Mouse (Mus musculus): Measurements from ENCODE around the gene Fadd.

Fadd gene

DNA sequence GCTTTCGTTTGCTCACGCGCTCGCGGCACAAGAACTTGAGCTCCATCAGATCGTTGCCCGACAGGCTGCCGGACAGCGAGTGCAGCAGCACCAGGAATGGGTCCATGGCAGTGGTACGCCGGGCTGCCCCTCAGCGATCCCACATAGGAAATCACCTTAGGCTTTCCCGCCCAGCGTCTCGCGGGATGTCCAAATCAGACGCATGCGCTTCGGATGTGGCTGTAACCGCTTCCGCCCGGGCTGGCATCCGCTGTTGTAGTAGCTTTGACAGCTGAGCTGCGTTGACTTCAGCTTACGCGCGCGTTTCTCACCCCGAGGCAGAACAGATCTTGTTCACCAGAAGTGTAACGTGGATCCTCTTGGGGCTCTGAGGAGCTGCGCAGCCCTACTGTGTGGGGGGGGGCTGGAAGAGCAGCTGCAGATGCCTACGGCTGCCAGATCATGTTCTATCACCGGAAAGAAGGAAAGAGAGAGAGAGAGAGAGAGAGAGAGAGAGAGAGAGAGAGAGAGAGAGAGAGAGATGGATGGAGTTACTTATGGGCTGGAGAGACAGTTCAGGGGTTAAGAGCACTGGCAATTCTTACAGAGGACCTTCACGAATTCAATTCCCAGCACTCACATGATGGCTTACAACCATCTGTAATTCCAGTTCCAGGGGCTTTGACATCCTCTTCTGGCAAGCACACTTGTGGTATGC lies at the start of gene Fadd:
TSS of gene Fadd (minus strand) at position 180 of the 697 bp plus-strand sequence.
- DNase-seq: peak; percentile 94 to 95

DNA sequence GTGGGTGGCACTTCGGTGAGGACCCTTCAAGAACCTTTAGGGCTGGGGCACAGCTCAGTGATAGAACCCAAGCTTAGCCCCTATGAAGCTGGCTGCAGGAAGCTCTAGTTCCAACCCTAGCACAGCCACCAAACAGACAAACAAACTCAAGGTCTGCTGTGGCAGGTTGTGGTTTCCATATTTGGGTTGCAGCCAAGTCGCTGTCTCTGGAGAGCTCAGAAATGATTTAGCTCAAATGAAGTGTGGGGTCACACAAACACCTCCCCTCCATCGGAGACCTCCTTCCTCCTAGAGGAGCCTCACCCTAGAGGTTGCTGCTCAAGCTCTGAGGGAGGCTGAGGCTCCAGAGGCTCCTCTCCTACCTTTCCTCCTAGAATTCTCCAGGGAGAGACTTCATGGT lies 48.4 kb upstream of the Fadd start:
- DNase-seq: no peak

DNA sequence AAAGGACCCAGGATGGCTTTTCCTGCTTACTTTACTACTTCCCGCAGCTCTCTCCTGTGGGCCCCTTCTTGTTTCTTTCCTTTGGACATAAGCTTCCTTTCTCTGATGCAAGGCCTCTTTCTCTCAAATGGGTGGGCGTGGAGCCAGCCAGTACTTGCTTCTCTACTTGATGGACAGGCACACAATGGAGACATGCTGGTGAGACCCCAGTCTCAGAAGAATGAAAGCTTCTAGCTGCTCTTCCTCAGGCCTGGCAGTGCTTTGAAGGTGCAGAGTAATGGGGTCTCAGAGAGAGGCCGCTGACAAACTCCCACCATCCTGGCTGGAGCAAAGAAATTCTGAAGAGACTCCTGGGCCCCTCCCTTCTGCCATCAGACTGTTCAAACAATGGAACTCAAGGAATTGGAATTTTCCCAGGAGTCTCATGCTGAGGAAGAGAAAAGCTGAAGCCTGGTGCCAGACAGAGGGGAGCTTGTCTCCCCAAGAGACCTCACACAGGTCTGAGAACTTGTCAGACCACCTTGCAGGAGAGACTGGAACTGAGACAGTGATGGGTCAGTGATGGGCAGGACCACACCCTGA lies 46.2 kb upstream of the Fadd start:
- no peak for DNase-seq

DNA sequence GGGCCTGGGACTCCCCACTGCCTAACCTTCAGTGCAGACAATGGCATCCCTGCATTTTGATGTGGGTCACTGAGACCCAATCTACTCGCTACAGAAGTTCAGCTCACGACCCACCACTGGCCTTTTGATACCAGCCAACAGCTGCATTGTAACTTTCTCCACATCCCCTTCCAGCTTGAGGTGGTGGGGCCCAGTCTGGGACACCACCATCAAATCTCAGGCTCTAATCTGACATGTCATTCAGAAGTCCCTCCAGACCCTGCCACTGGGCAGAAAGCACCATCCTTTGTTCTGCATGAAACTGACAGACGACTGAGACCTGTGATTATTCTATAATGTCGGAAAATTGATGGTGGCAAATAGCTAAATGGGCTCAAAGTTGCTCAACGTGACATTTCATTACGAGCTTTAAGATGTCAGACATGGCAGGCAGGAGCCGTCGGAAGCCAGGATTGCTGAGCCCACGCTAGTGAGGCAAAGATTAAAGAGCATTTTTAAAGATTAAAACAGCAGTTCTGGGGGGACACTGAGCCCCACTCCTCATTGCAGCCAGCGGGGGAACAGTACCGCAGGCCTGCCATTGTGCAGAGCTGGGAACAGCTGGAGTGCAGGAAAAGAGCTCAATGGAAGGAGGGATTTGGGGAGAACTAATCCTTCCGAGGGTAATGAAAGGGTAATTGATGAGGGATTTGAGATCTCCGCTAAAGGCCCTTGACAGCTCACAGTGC lies 45.5 kb upstream of the Fadd start:
- DNase-seq: no peak

DNA sequence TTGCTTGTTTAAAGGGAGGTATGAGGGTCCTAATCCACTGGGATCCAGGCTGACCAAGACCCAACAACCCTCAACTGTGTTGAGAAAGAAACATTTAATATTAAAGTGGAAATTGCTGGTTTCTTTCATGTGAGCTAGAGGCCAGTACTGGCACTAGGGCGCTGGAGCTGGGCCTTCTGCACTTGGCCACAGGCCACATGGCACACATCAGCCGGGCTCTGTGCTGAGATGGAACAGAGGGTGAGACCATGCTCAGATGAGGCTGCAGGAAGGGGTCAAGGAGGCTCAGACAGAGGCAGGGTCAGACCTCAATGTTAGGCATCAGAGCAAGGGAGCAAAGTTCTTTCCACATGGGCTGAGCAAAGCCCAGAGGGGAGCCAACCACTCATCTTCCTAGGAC lies 43.8 kb upstream of the Fadd start:
- DNase-seq: no peak

DNA sequence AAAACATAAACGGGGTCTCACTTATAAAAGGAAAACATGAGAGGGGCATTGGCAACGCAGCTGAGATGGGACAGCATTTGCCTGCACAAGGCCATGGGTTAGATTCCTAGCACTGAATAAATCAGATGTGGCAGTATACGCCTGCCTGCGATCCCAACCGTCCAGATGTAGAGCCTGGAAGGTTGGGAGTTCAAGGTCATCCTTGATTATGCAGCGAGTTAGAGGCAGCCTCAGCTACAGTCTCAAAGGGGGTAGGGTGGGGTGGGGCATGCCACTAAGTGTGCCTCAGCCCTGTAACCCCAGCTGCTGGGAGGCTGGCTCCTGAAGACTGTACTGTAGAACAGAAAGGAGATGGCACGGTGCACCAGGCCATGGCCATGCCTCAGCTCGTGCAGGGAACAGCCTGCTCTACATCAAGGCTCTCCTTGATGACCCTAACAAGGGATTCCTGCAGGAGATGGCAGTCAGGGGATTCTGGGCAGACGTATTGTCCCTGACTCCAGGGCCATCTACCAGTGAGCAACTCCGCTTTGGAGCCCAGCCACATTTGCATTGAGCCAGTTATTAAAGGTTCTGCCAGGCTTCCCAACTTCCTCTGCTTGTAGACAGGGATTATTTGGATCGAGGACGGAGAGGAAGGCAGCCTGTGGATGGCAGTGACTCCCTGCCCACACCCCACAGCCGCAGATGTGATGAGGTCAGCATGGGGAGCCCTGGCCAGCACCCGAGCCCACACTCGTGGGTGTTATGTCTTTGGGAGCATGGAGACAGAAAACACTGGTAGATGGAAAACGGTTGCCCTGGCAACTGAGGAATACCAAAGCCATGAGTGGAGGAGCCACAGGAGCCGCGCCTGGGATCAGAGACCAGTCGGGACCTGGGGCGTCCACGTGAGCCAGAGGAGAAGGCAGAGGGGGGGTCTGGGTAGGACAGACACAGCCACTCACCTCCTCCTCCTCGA lies 38.7 kb upstream of the Fadd start:
- no peak for DNase-seq

DNA sequence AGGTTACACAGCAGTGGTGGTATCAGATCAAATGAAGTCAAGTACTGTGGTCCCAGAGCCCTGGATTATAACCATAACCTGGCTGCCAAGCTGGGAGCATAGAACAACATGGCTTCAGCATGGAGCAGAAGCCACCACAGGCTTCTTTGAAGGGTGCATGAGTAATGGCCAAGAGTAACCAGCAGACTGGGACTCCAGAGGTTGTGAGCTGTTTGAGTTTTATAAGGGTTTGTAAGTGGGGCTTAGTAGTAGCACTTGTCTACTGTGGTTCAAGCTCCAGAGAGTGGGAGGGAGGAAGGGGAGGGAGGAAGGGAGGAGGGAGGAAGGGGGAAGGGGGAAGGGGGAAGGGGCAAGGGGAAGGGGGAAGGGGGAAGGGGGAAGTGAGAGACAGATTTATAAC lies 38.1 kb upstream of the Fadd start:
- DNase-seq: no peak

DNA sequence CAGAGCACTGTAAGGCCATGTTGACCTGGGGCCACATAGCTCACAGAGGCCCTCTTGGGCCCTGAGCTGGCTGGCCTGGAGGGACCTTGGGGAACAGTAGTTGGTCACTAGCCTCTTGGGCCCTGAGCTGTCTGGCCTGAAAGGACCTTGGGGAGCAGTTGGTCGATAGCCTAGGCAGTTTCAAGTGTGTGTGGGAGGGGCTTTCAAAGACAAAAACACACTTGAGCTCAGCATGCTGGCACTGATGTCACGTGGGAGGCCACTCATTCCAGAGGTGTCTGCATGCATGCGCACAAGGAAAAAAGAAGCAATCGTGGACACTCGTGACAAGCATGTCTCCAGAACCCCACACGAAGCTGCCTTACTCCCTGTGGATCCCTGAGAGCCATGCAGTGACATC lies 33.1 kb upstream of the Fadd start:
- DNase-seq: no peak

DNA sequence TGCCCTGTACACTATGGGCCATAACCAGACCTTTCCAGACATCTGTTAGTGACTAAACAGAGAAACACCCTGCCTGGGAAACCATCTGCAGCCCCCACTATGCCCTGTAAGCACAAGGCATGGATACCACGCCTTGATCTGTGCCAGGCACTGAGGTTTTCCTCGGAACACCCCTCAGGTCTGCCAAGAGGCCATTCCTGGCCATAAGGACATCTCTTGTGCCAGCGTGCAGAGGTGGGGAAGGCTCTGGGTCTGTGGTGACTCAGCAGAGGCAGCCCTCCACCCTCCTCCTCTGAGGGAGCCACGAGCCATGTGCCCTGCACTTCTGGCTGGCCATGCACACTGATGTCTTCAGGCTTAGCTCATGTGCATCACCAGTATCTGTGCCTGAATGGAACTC lies 30.6 kb upstream of the Fadd start:
- DNase-seq: no peak

DNA sequence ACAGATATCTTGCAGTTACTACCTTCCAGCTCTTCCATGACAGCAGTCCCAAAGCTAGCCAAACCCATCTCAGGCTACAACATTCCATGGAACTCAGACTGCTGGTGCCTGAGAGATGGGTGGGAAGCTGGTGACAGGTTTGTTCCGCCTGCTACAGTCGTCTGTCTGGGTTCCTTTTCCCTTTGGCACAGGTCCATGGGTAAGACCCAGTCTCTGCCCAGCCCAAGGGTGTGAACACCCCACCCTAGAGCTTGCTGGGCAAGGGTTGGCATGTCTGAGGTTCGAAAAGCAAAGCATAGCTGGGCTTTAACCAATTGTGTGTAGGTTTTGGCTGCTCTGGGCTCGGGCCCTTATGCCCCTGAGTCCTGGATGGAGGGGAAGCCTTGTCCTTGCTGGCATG lies 30.1 kb upstream of the Fadd start:
- no peak for DNase-seq

DNA sequence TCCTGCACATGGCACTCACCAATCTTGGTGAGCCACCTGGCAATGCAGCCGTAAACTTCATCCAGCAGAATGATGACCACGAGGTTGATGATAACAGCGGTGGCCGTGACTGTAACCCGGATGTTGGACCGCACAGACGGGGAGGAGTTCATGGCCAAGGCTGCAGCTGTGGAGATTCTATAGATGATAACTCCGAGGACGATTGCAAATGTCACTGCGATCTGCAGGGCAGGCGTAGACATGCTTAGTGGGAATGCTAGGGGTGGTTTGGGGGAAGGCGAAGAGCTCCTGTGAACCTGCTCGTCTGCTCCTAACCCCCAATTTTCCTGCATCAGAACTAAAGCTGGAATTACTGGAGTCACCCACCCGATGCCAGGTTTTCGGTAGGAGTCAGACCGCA lies 29.3 kb upstream of the Fadd start:
- DNase-seq: no peak

DNA sequence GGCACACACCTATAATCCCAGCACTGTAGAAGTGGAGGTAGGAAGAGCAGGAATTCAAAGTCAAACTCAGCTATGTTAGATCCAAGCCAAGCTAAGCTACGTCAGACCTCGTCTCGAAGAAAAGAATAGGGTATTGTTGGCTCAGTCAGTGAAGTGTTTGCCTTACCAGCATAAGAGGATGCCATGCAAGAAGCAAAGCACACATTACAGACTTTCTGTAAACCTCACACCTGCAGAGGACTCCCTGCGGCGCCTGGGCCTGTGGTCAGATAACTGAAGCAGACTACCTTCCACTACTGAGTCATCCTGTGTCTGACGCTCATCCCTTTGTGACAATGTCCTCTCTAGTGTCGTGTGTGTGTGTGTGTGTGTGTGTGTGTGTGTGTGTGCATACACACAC lies 27.3 kb upstream of the Fadd start:
- no peak for DNase-seq

DNA sequence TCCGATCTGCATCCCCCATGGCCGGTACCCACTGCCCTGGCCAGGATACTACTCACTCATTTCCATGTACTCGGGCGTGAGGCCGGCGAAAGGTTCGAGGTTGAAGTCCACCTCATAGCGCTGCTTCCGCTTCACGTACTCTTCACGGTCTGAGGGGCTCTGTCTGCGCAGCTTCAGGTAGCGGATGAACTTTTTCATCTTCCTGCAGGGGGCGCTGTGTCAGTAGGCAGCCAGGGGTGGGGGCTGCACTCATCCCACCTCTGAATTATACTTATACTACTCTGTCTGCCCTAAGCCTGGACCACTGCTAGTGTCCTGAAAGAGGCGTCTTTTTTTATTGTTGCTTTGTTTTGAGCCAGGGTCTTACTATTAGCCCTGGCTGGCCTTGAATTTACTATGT lies 25.6 kb upstream of the Fadd start:
- DNase-seq: no peak

DNA sequence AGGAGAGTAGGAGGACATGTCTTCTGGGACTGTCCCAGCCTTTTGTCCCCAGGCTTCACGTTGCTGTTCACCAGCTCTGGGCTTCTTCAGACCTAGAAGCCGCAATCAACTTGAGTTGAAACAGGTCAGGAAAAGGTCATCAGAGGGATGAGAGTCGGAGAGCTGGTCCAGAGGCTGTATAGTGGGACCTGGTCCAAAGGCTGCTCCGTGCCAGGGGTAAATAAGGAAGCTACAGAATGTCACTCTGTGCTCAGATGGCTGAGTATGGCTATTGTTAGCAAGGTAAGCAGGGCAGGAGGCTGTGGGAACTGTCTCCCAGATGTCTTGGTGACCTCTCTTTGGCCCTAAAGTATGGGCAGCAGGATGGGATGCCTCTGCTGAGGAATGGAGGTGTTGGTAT lies 22.5 kb upstream of the Fadd start:
- no peak for DNase-seq

DNA sequence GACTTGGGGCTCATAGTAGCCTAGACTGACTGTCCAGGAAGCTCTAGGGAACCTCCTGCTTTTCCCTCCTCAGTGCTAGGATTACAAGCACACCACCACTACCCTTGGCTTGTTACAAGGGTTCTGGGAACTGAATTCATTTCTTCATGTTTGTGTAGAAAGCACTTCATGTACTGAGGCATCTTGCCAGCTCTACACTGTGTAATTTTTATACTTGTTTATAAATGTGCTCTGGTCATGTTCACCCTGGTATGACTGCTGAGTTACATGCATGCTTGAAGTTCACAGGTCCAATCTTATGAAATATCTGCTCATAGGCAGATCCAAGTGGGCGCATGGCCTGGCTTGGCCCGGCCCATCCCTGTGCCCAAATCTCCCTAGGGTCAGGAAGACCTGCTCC lies 22.0 kb upstream of the Fadd start:
- no peak for DNase-seq

DNA sequence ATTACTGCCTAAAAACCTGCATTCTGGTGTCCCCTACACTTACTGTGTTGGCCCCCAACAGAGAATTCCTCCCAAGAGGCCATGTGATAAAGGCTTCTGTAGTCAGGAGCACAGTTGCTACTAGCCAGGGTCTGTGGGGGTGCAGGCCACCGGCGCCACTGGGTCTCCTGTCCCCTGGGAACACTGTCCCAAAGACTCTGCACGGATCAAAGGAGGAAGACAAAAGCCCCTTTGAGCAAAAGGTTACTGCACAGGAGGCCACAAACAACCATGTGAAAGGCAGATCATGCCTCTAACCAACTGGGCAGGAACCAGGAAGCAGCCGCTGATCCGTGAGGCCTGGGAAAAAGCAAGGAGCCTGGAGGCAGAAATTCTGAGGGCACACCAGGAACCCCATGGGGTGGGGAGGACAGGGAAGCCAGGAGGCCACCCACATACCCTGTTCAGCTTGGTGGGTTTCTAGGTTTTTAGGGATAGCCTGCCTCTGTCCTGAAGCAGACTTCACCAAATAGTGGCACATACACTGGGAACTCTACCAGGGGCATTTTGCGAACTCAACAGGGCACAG lies 18.2 kb upstream of the Fadd start:
- no peak for DNase-seq

DNA sequence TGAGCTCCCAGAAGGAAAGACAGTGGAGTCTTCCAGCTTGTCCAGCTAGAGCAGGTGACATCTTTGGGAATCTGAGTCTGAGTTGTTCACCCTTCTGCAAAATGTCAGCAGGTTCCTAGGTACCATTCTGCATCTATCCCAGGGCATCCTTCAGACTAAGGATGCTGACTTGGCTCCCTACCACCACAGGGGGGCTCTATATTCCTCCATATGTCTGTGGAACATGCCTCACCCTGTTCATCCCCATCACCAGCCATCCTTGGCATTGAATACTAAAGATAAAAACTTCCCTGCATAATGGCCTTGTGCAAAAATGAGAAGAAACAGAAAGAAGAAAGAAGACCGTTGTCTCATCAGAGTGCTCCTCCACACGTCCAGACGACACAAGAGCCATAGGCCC lies 7.2 kb upstream of the Fadd start:
- no peak for DNase-seq

DNA sequence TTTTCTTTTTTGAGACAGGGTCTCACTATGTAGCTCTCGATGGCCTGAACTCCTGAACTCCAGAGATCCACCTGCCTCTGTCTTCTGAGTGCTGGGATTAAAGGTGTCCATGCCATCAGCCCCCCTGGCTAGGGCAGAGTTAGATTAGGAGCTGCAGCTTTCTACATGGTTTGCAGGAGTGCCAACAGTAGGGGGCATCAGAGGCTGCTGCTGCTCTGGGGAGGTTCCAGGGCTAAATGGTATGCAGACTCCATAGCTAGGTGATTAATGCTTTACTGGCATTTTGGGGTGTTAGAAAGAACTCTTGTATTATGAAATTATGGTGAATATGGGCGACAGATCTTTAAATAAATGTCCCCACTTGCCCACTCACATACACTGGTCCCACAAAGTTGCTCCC lies 5.0 kb upstream of the Fadd start:
- DNase-seq: peak in 1 of 2 experiments; percentile 18

DNA sequence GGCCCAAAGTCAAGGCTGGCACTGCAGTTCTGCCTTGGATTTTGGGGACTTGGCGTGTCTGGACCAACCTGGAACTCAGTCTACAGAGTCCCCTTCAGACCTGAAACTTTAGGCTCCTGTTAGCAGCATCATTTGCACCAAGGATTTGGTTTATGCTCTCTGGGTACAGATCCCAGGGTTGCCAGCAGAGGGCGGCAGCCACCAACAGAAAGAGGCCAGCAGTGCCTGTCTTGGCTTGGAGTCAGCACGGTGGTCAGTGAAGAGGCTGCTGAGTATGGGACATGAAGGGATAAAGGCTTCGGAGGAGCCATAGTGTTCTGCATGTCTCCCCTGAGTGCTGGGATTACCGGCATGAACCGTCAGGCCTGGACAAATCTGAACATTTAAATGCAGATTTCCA lies 3.4 kb upstream of the Fadd start:
- peak; percentile 48 for DNase-seq

DNA sequence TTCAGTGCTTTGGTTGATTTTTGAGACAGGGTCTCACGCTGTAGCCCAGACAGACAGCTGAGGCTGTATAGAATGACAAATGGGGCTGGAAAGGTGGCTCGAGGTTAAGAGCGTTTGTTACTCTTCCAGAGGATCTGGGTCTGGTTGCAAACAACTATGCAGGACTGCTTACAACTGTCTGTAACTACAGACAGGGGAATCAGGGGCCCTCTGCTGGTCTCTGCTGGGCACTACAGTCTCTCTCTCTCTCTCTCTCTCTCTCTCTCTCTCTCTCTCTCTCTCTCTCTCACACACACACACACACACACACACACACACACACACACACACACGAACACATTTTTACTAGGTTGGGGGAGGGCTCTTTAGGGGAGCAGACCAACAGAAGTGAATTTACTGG lies 1.4 kb upstream of the Fadd start:
- peak; percentile 55 to 58 for DNase-seq

DNA sequence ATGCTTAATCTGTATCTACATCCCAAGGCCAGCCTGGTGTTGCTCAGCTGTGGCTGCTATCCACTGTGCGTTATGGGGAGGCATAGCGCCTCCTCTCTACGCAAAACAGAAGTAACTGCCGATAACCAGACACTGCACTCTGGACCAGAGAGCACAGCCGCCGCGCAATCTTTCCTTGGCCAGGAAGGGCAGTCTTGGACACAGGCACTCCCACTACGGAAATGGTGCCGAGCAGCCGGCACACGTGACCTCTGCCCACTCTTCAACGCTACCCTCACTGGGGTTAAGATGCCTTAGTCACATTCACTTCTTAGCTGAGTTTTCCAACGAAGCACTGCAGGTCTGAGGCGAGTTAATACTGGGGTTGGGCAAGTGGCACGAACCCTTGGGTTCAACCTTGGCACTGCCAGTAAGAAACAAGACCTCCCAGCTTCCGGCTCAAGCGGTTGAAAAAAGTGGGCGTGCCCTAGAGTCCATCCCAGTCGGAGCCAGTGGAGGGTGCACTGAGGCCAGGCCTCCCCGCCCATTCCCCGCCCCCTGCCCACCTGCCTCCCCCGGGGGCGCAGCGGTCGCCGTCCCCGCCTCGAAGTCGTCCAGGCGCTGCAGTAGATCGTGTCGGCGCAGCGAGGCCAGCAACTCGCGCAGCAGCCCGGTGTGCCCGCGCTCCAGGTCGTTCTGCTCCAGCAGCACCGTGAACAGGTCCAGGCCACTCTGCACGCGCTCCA lies 542 bp downstream of the Fadd start:
- DNase-seq: peak; percentile 79 to 86

DNA sequence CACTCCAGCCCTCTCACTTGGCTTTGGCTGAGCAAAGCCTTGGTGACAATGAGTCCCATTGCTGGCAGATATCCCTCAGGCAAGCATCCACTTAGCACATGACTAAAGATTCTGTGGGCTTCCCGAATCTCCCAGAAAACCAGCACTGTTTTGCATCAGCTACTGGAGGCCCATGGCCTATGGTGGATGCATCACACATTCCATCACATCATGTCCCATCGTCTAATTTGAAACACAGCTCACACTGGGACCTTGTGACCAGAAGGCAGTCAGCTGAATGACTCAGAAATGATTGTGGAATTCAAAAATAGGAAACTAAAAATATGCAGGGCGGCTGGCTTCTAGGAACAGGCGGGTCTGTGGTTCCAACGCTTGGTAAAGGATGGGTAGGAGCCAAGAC lies 4.4 kb downstream of the Fadd start:
- no peak for DNase-seq

Data from thymus, postnatal 36 days (tissue).